Mouse (Mus musculus) adrenal gland, postnatal 36 days (tissue): ENCODE measurements at regions not wholly inside any gene's neighbourhood (a gene's known extent, or its start where the extent isn't known, plus 50 kb on each side); places are given as distances from the start of the nearest gene placed in this dataset.

Source experiments
- DNase-seq, 2 experiments: peaks; one replicate each; pipeline ENCODE4 v3.0.0; 2021; ENCODE audit warnings: mixed read lengths in 1 of 2

DNA sequence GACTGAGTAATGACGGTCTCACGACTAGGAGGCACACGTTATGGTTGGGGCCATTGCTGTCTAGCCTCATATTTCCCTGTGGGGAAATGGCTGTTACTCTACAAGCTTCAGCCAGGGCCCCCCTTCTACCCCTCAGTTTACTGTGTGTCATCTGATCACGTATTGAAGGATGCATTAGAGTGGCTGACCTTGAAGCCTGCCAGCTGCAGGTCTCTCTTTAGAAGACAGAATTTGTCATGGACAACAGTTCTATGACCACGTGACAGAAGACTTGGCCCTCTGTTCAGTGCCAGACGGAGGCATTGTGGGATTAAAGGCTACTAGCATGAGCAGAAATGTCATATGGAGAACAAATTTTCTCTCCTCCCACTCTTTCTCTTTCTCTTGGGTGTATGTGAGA lies 115.6 kb downstream of the Gas1 start:
- DNase-seq = peak; percentile 44 to 46

DNA sequence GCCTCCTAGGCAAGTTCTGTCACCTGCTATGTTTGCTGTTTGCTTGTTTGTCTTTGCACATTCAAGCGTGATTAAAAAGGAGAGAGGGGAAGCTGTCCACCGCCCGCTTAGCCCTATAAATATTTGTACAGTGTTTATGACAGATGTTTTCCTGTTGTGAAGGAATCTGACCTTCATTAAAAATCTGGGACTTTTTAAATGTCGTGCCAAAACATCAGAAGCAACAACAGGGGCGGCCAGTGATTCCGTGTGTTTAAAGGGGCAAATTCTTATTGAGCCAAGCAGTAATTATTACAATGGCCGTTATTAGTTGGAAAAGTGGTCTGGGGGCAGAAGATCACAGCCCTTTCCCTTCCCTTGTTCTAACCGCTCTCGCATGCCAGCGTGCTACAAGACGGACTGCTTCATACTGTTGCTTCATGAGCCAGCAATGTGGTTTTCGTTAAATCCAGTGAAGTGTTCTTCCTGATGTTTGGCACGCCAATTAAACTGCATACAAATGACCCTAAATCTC lies 119.3 kb downstream of the Gas1 start:
- DNase-seq = no peak

DNA sequence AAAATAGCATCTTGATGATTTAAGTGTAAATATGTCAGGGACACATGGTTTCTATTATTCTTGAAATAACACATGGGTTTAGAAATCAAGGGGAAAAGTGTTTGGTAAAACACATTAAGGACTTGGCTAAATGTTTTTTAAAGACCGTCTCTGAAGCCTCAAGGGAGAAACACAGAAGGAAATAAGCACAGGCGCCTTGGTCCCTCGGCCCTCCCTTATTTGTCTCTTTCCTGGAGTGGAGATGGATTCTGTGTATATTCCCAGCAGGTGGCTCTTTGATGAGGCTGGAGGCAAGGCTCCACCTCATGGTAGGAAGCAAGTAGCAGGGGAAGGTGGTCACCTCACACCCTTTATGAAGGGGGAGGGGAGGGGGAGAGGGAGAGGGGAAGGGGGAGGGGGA lies 122.6 kb downstream of the Gas1 start:
- no peak for DNase-seq

DNA sequence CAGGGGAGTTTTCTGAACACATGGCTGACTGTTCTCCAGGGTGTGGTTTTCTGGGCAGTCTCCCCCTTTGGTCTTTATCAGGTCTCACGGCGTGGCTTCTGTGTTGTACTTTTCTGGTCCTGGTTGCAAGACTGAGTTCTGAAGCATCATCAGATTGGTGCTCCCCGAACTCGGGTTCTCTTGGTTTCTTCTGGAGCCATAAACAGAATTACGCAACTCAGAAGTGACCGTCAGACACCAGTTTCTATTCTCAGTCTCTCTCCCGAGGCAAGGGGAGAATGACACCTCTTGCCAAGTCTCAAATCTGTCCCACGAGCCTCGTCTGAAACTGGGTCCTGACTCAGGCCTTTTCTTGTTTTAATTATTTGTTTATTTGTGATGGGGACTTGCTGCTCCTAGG lies 123.1 kb downstream of the Gas1 start:
- no peak for DNase-seq

DNA sequence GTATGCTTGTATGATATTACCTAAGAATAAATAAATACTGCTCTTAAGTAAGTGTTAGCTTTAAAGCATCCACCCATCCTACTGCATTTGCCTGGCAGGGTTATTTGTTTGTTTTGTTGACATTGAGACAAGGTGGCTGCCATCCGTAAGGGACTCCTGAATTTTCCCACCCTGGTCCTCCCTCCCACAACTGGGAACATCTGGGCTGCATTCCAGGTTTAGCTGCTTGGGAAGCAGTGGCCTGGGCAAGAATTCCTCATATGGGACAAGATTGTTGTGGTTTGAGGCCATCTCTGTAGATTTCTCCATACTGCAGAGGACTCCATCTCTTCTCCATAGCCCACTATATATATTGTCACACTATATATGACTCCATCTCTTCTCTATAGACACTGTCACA lies 125.3 kb downstream of the Gas1 start:
- no peak for DNase-seq

DNA sequence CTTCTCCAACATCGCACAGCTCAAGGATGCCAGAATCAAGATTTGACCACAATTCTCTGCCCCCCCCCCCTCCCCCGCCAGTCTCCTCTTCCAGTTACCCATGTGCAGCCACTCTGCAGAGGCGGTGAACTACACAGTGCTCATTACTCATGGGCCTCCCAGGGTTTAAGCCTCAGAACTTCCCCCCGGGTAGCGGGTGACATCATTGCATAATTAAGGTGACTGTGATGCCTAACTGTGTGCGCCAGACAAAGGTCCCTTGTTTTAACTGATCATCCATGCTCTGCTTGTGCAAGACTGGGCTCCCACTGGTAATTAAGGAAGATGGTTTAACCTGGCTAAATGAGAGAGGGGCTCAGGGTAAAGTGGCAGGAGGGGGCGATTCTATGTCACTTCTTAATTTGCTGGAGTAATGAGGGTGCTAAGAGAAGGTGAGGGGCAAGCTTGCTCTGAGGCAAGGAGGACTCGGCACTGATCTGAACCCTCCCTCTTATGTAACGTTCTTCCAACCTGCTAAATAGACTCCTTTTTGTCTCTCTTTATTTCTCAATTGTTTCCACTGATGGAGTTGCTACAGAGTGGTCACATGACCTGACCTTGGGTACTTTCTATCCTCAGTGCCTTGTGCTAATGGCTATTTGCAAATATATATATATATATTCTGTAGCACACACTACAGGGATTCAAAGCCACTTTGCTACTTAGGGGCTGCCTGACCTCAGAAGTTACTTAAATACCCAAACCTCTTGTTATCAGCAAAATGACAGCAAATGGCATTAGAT lies 126.2 kb downstream of the Gas1 start:
- no peak for DNase-seq

DNA sequence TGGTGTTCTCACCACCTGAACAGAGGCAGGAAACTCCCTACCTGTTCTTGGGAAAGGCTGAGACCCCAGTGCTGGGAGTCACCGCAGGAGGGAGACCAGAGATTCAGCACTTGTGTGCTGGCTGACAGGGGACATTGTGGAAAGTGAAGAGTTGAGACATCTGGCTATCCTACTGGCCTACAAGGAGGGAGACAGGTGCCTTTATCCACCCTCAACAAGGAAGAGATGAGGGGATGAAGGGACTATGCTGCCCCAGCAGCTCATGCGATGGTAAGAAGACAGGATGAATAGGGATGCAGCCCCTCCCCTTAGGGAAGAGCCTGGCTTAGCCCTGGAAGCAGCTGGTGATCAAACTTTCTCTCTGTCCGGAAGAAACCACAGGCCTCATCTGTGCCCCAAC lies 127.5 kb downstream of the Gas1 start:
- no peak for DNase-seq

DNA sequence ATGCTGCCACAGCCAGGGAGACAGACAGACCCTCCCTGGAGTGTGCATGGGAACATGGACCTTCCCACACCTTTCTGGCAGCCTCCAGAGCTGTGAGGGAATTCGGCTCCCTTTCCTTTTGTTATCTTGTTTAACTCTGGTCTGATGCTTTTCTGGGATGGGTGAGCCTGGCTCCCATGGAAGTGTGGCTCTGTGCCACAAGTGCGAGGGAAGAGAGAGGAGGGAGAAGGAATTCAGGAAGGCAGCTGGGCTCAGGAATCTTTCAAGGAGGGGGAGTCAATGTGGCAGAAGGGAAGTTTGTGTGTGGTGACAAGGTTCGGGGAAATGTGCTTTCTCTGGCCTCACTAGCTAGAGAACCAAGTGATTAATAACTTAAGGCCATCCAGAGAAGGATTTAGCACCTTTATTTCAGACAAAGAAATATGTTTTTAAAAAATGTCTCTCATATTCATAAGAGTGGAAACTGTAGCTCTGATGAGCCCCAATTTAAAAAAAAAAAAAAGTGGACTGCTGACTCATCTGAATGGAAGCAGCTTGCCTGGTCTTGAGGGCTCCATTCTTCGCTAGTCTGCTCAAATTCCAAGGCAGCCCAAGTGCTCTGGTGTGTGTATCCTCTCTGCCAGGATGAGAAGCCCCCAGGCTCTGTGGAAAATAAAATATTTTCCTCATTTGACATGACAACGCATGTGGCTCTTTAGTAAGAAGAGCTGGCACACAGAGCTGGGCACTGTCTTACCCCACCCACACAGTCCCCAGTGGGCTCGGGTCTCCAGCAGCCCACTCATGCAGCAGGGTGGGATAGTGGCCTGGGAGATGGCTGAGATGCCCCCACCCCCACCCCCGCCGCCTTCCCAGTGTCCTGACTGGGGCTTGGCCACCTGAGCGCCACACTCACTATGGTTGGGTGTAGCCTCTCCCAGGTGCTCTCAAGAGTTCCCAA lies 129.1 kb downstream of the Gas1 start:
- no peak for DNase-seq

DNA sequence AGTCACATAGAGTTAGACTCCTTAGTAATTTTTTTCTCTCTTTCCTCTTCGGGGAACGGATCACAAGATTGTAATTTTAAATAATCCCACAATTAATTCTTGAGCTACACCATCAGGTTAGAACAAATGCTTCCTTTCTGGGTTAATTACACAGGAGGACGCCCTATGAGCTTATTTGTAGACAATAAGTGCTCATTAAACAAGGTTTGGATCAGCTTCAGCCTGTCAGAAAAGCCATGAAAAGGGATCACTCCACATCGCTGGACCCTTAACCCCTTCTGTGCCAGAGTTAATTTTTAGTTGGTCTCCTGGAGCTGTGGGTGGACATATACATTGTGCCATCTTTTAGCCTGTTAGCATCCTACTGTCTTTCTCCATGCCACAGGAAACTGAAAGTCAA lies 131.4 kb downstream of the Gas1 start:
- no peak for DNase-seq

DNA sequence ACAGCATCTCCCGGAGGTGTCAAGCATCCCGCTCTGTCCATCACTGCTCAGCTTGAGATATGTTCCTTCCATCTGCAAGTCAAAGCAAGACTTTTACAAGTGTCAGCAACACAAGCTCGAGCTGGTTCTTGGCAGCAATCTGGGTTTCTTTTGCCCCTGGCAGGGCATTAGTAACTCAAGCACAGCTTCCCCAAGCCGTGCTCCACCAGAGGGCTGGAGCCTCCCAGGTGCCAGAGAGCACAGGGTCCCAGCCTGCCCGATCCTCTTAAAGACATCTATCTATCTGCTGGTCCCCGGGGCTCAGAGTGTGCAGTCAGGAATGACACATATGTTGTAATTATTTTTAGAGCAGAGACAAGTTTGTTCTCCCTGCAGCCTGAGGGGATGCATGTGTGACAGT lies 132.3 kb downstream of the Gas1 start:
- DNase-seq = no peak

DNA sequence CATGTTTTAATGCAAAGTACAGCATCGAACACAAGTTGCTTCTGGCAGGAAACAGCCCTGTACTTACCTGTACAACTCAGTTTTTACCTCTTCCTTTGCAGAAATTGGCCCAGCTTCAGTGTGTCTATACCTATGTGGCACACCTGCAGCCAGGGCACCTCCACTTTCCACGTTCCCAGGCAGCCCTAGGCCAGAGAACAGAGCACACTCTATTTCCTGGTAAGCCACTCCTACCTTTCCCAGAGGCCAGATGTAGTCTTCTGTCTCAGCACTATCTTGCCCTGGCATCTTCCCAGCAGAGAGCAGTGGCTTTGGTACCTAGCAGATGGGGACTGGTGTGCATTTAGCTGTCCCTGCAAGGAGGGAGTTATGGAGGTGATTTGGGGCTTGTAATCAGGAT lies 134.7 kb downstream of the Gas1 start:
- DNase-seq = no peak

DNA sequence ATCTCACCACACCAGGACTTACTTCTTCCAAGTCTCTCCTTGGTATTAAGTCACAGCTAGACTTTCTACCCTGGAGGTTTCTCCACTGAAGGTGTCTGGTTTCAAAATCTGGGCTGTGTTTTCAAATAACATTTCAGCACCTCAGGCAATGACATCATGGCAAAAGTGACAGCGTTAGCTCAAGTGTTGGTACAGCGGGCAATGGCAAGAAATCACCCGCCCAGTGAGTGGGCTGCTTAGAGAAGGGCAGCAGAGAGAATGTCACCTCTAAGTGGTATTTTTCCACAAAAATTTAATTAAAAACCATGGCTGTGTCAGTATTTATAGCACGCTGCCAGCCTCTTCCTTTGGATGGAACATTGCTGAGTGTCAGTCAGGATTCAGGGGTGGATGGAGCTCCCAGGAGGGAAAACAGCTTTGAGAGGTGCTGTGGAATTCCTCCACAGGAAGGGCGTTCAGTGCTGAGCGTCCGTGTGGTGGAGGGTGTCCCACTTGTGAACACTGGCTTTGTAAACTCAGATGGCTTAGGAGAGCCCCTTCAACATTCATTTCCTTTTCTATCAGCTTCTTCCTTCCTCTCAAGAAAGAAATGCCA lies 141.5 kb downstream of the Gas1 start:
- DNase-seq = no peak

DNA sequence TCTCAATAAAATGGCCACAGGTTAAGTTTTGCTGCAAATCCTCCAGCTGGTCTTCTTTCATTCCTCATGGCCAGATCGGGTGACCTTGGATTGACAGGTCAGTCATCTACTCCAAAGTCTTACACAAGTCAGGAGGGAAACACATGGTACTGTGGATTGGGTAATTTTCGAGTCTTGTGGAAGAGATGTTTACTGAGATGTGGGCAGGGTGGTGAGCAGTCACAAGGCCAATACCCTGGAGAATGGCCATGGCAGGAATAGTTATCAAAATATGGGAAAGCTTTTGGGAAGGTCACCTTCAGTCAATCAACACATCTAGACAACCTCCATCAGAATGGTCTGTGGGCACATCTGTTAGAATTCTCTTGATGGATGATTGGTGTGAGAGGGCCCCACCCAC lies 144.0 kb downstream of the Gas1 start:
- DNase-seq = peak; percentile 25 to 27

DNA sequence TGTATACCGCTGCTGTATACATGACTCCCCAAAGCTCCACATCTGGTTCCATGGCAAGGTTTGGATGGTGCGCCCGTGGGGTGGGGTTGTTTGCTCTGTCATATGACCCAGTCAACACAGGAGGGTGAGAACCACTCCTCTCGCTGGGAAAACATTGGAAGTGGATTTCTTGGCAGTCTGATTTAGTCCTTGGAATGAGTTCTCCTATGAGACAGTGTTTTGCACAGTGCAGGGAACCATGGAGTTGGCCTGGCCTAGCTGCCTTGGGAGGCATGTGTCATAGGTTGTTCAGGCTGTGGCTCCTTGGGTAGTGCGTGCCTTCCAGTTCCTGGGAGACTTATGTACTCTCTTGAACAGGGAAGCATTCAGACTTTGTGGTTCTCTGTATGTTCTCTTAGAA lies 144.6 kb downstream of the Gas1 start:
- peak in 1 of 2 experiments; percentile 30 for DNase-seq

DNA sequence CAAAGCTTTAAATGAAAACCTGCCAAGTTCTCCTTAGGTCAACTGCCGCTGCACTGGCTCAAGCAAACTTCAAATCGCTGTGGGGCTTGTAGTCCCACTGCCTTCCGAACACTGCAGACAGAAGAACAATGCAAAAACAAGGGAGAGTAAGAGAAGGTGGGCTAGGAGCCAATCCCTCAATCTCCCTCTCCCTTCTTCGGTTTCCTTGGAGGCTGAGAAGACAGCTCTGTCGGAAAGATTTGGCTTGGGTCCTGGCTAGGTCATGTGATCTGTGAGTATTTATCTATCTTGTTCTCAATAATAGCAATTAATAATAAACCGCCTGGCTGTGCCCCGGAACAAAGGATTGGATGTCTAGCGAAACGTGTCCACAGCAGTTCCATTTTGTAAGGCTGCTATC lies 147.6 kb downstream of the Gas1 start:
- DNase-seq = no peak

DNA sequence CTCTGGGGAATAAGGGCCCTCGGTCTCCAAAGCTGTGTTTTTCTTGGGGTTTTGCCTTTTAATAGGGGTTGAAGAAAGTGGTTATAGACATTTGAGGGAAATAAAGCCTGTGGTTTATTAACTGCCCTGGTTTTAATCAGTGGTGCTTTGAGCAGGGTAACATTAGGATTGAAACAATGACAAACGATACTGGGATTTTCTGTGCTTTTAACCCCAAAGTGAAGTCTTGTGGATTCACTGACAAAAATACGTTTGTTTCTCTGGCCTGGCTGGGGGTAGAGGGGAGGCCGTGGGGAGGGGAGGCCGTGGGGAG lies 157.0 kb downstream of the Gas1 start:
- DNase-seq = no peak

DNA sequence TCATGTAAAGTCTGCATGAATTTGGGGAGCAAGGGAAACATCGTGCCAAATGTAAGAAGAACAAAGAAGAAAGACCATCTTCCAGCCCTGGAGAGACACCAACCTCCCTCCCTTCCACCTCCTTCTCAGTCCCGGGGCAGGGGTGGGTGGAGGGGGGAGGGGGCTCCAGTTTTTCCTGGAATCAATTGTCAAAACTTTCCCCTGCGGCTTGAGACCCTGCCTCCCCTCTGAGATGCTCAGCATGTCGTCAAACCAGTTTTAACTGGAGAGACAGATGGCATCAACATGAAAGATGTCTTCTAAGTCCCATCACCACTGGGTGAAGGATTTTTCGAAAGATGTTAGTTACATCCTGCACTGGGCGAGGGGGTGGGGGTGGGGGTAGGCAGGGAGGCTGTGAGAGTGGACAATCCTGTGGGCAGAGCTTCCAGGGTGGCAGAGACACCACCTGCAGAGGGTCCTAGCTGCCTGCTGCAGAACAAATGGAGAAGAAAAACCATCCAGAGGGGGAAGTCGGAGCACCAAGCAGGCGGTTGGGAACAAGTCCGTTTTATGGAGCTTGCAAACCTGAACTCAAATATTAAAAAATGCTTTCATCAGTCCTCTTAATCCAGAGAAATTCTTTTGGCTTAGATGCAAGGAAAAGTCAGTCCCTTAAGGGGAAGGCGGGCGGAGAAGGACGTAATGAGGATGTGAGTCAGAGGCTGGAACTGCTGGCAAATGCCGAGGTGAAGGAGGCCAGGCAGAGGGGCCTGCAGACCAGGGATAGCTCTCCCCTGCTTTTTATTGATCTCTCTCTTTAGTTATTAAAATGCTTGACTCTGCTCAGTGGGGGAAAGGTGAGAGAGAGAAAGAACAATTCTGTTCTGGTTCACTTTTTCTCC lies 157.6 kb downstream of the Gas1 start:
- peak; percentile 70 to 71 for DNase-seq

DNA sequence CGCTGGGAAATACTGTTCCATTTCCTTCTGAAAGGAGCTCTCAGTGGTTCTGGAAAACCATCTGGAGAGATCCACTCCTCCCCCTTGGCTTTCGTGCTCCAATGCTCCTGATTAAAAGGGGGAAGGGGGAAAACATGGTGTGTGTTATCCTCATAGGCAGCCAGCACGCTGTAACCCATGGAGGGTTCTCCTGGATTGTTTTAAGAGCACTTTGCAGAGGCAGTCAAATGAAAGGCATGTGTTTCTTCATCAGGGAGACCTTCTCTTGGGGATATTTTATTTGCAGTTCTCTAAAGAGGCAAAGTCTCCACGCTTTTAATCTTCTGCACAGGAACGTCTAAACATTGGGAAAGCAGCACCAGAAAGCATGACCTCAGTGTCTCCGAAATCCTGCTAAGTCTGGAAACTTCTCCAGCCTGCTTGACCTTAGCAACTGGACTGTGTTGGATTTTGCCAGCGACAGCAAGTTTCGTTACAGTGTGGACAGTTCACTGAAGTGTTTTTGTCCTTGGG lies 161.3 kb downstream of the Gas1 start:
- DNase-seq = peak; percentile 23 to 45

DNA sequence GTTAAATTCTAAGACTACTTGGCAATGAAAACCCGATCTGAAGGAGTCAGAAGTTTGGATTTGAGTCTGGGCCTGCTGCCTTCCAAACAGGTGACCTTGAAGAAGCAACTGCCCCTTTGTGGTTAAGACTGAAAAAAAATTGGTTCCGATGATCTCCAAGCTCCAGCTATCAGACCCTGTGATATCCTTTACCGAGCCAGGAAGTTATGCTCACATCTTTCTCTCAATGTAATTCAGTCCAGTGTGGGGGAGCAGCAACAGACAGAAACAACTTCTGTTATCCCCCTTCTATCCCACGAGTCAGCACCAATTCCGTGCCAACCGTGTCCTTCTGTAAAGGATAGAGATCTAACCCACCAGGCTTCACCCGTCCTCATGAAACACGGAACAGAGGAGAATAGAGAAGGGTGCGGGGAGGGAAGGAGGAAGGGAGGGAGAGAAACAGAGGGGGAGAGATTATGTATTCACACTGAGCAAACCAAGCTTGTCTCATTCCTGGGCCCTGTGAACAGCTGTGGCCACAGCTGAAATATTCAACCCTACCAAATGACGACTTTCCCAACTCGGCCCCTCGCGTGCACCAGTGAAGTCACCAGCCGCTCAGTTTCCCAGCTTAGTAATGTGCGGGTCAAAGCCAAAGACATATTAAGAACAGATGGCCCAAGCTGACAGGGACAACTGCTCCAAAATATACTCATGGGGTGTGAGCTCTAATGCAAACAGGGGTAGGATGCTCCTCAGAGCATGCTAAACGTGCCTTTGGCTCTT lies 164.9 kb downstream of the Gas1 start:
- no peak for DNase-seq

DNA sequence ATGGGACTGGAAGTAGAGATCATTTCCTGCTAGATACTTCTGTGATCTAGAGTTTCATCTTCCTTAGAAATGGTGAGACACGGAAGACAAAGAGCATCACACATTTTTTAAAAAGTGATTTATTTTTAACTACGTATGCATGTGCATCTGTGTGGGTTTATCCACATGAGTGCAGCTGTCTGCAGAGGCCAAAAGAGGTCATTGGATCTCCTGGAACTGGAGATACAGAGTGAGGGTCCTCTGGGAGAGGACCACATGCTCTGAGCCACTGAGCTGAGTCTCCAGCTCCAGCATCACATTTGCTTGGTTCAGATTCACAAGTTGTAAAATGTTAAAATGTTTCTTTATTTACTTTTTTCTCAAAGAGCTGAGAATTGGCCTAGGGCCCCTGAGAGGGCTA lies 166.1 kb downstream of the Gas1 start:
- DNase-seq = no peak

DNA sequence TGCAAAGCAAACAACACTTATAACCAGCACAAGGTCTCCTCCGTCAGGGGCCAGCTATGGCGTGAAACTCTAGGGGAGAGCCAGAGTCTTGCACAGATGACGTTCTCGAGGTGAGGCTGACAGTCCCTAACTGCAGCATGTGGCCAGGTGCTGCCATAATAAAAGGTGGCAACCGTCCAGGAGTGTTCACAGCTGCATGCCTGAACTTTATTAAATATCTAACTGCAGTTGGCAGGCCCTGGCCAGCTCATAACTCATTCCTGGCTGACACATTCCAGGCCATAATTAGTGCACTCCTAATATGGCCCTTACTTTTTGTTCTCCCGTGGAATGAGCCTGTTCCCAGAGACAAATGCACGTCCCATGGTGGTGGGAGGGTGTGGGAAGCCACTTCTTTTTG lies 169.6 kb downstream of the Gas1 start:
- peak in 1 of 2 experiments; percentile 15 for DNase-seq
